Mouse (Mus musculus): Measurements from ENCODE around the gene 1810055G02Rik.

Gene 1810055G02Rik

GRCm38 (mm10) chr19:3708078-3709012 is at the start of gene 1810055G02Rik:
Gene 1810055G02Rik, plus strand, starts transcription at chr19:3708293.
- DNase-seq (ENCODE audit: low spot score in 2 of 2): peak; percentile 90 to 95

GRCm38 (mm10) chr19:3665510-3665909 is 42.6 kb upstream of the 1810055G02Rik start:
- no peak for DNase-seq (ENCODE audit: low spot score in 2 of 2)

GRCm38 (mm10) chr19:3666632-3667031 is 41.5 kb upstream of the 1810055G02Rik start:
- DNase-seq (ENCODE audit: low spot score in 2 of 2): no peak

- no peak for DNase-seq (ENCODE audit: low spot score in 2 of 2)
Measured at GRCm38 (mm10) chr19:3667155-3667895, 40.8 kb upstream of the 1810055G02Rik start.

- DNase-seq (ENCODE audit: low spot score in 2 of 2): no peak
Measured at GRCm38 (mm10) chr19:3667979-3668378, 40.1 kb upstream of the 1810055G02Rik start.

DNA sequence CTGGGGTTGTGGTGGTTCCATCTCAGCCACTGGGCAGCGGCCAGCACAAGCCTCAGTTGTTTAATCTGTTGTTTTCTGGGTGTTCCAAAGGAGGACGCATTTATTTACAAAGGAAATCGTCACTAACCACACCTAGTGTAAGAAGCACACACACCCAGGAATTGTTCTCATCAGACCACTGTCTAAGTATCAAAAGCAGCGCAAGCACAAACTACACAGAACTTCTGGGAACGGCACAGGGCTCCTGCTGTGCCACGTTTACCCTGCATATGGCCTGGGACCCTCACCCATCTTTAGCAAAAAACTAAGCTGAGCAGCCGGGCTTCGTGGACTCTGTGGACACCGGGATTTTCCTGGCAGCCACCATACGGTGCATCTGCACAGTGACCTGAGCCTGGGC is 39.5 kb upstream of the 1810055G02Rik start:
- no peak for DNase-seq (ENCODE audit: low spot score in 2 of 2)

- no peak for DNase-seq (ENCODE audit: low spot score in 2 of 2)
Measured at GRCm38 (mm10) chr19:3669100-3669499, 39.0 kb upstream of the 1810055G02Rik start.

DNA sequence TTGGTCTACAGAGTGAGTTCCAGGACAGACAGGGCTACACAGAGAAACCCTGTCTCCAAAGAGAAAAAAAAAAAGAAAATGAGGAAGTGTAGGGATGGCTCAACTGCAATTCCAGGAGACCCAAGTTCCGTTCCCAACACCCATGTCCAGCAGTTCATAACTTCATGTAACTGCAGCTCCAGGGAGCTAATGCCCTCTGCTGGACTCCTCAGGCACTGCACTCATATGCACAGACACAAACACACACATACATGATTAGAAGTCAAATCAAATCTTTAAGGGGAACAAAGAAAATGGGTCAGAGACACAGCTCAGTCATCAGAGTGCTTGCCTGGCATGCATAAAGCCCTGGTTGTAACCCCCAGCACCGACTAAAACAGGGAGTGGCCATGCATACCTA is 34.9 kb upstream of the 1810055G02Rik start:
- DNase-seq (ENCODE audit: low spot score in 2 of 2): no peak

DNA sequence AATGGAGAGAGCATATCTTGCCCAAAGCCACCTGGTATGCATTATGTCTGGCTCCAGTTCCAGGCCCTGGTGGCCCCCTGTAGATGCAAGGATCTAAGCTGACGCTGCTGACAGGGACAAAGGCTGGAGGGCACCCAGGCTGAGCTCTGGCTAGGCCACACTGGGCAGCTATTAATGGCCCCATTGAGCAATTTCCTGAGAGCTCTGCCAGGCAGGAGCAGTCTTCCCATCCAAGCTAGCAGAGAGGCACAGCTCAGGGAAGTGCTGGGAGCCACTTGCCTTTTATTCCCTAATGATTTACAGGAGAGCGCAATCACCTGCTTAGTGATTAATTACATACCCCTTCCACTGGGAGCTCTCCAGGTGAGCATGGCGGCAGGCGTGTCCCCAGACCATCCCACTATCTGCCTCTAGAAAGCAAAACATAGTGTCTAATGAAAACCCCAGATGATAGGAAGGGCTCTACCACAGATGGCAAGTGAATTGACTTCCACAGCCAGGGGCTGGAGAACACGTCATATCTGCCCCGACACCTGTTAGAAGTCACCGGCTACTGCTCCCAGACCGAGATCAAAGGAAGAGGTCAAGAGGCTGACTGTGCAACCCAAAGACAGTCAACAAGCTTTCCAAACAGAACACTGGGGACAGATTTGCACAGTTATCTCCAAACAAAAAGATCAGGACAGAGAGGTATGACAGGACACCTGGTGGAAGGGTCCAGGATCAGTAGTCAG is 33.8 kb upstream of the 1810055G02Rik start:
- DNase-seq (ENCODE audit: low spot score in 2 of 2): no peak

GRCm38 (mm10) chr19:3680732-3681131 is 27.4 kb upstream of the 1810055G02Rik start:
- no peak for DNase-seq (ENCODE audit: low spot score in 2 of 2)

GRCm38 (mm10) chr19:3681310-3681934 is 26.7 kb upstream of the 1810055G02Rik start:
- DNase-seq (ENCODE audit: low spot score in 2 of 2): no peak

GRCm38 (mm10) chr19:3684414-3684813 is 23.7 kb upstream of the 1810055G02Rik start:
- no peak for DNase-seq (ENCODE audit: low spot score in 2 of 2)

- DNase-seq (ENCODE audit: low spot score in 2 of 2): no peak
Measured at GRCm38 (mm10) chr19:3684957-3685580, 23.0 kb upstream of the 1810055G02Rik start.

DNA sequence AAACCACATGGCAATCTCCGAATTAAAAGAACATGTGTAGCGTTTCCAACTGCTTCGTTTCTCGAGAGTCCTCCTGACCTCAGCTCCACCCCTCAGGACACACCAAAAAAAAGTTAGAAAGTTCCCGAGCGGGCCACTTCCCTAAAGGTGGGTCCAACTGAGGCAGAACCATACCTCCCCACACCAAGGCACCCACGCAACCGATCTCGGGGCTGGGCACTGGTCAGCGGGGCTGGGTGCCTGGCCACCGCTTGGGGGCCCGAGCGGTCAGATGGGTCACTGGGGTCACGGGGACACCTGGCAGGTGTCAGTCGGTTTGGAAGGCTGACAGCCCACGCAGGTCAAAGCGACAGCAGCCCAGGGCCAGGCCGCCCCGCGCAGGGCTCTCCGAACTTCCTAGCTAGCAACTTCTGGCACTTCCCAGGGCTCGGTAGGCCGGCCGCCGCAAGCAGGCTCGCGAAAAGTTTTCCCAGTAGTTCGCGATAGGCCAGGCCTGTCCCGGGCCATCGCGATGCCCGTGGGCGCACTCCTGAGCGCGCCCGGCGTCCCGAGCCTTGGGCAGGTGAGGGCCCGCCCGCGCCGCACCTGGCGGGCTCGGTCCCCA is 22.4 kb upstream of the 1810055G02Rik start:
- DNase-seq (ENCODE audit: low spot score in 2 of 2): peak in 1 of 2 experiments; percentile 19

DNA sequence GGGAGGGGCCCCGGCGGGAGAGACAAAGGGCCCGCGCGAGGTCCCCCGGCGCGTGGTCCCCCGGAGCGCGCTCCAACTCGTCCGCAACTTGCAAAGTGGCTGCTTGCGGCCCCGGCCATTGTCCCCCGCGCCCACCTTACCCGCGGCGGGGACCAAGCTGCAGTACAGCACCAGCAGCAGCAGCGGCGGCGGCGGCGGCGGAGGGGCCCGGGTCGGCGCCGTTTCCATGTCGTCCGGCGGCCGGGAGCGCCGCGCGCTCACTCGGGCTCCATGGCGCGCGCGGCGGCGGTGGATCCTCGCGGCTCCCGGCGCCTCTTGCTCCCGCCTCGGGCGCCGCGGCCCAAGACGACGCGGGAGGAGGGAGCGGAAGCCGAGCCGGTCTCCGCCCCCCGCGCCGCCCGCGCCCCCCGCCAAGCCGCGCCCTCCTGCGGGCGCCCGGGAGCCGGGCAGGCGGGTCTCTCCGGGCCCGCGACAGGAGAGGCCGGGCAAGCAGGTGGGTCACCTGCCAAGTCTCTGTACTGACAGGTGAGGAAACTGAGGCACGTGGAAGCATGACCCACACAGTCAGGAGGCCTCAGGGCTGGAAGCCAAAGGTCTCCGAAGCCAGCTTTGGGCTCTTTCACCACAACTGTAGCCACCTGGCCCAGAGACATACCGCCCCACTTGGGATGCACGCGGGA is 21.7 kb upstream of the 1810055G02Rik start, which contains the start of gene Lrp5:
Lrp5 (minus strand) TSS at position 350 of the 680 bp plus-strand sequence.
- DNase-seq (ENCODE audit: low spot score in 2 of 2): peak; percentile 33 to 62

- no peak for DNase-seq (ENCODE audit: low spot score in 2 of 2)
Measured at GRCm38 (mm10) chr19:3687676-3688171, 20.4 kb upstream of the 1810055G02Rik start.

- DNase-seq (ENCODE audit: low spot score in 2 of 2): no peak
Measured at GRCm38 (mm10) chr19:3691337-3691736, 16.8 kb upstream of the 1810055G02Rik start.

GRCm38 (mm10) chr19:3692414-3693145 is 15.5 kb upstream of the 1810055G02Rik start:
- DNase-seq (ENCODE audit: low spot score in 2 of 2): no peak

DNA sequence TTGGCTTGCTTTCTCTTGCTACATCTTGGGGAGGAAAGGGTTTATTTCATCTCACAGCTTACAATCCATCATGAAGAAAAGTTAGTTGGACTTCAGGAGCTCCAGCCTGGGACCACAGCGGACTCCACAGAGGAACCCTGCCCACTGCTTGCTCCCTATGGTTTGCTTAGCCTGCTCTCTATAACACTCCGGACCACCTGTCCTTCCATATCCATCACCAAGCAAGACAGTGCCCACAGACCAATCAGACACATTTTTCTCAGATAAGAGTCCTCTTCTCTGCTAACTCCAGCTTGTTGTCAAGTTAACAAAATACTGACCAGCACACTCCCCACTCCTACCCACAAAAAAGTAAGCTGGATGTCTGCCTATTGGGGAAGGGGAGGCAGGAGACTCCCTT is 13.6 kb upstream of the 1810055G02Rik start:
- no peak for DNase-seq (ENCODE audit: low spot score in 2 of 2)
